Mouse (Mus musculus) heart, postnatal 0 days (tissue): ENCODE data around the gene Pcbp3. TPM values are rescaled to one million over a fixed set of nuclear protein-coding genes. Genes with fewer than 3 reads are reported as not detected.

Source experiments
- ATAC-seq: fragments of 200-750 bp; cut with Nextera tagmentation; 2 replicates; pipeline ENCODE4 v1.8.0; 2017; ENCODE audit warnings: low read depth, moderate number of reproducible peaks, moderate library complexity; ENCODE audit not compliant: insufficient read depth
- DNase-seq: peaks from one replicate; pipeline ENCODE4 v3.0.0-alpha.2; 2016; ENCODE audit warnings: low spot score
- H3K27ac ChIP-seq: fragments of 300-500 bp; sonication (generic); 2 replicates; pipeline ENCODE4 v1.5.1; 2014; ENCODE audit warnings: low read depth, mild to moderate bottlenecking
- H3K27me3 ChIP-seq: fragments of 300-500 bp; sonication (generic); 2 replicates; pipeline ENCODE4 v1.6.1; 2014; ENCODE audit warnings: low read length, mixed read lengths; ENCODE audit not compliant: control insufficient read depth, insufficient read depth
- H3K36me3 ChIP-seq: fragments of 300-500 bp; sonication (generic); replicated peaks from 2 replicates; pipeline ENCODE4 v1.6.1; 2014; ENCODE audit warnings: low read length, mixed read lengths; ENCODE audit not compliant: control insufficient read depth, insufficient read depth
- H3K4me1 ChIP-seq: fragments of 300-500 bp; sonication (generic); 2 replicates; pipeline ENCODE4 v1.6.1; 2014; ENCODE audit warnings: antibody characterized with exemption; ENCODE audit not compliant: control insufficient read depth, insufficient read depth
- H3K4me2 ChIP-seq: fragments of 300-500 bp; sonication (generic); 2 replicates; pipeline ENCODE4 v1.6.1; 2014; ENCODE audit warnings: low read depth, mild to moderate bottlenecking, low read length, moderate library complexity
- H3K4me3 ChIP-seq: fragments of 300-500 bp; sonication (generic); 2 replicates; pipeline ENCODE4 v1.5.1; 2014; ENCODE audit warnings: low read depth, low read length
- H3K9ac ChIP-seq: fragments of 300-500 bp; sonication (generic); replicated peaks from 2 replicates; pipeline ENCODE4 v1.6.1; 2014; ENCODE audit warnings: low read depth, low read length, mixed read lengths
- H3K9me3 ChIP-seq: fragments of 300-500 bp; sonication (generic); replicated peaks from 2 replicates; pipeline ENCODE4 v1.6.1; 2016; ENCODE audit warnings: low read length; ENCODE audit not compliant: control insufficient read depth
- CTCF ChIP-seq: IDR thresholded peaks from 2 replicates; pipeline ENCODE4 v1.5.1; 2016; ENCODE audit warnings: antibody characterized with exemption, control low read depth, low read depth
- EP300 ChIP-seq: IDR thresholded peaks from 2 replicates; pipeline ENCODE4 v1.6.1; 2016; ENCODE audit warnings: antibody characterized with exemption, low read depth
- WGBS: fragments of 180-500 bp; shearing (Covaris S2); extraction: QIAGEN DNeasy Blood & Tissue Kit; methylation state at CpG from one replicate; pipeline ENCODE4 v1.1.7; 2014; 5-methylcytosine and 5-hydroxymethylcytosine counted together
- polyA plus RNA-seq: library from polyadenylated mRNA; unstranded; fragments of >200 nt; fragmentation: Nextera tagmentation; extraction: Ambion mirVana; gene quantifications from 2 replicates; pipeline ENCODE4 v1.2.1, GENCODE M21; 2015
- total RNA-seq: library from RNA; depleted of rRNA; stranded (reverse); fragments of >200 nt; gene quantifications from 2 replicates; pipeline ENCODE4 v1.2.3, GENCODE M21; 2014; ENCODE audit warnings: low replicate concordance

The Pcbp3 gene
- total and polyA plus RNA-seq, 2 experiments from 2014 or later, result 5.6 to 5.9 TPM

GRCm38 (mm10) chr10:76809916-76810660 is 151.6 kb downstream of the Pcbp3 start:
- H3K27me3 ChIP-seq, result no peaks in the 10 kb centered on the region
- ATAC-seq, result no peak
- no peak overlapping the region for H3K9ac ChIP-seq
- H3K4me3 ChIP-seq, result no peak overlapping the region
- H3K27ac ChIP-seq, result no peak overlapping the region
- no peaks in the 10 kb centered on the region for H3K36me3 ChIP-seq
- WGBS, result 68% methylated on average over 7 of the region's 7 CpGs
- peaks cover 5% of the 10 kb centered on the region; the same call in 1 of the 2 replicates for H3K4me1 ChIP-seq
- H3K9me3 ChIP-seq, result no peaks in the 10 kb centered on the region
- no peak for DNase-seq
- no peak for TF ChIP-seq EP300
- no peak for TF ChIP-seq CTCF
- no peak overlapping the region for H3K4me2 ChIP-seq

- 75% methylated on average over 11 of the region's 11 CpGs for WGBS
- DNase-seq, result no peak
- Histone ChIP-seq H3K36me3 (no peaks in the 10 kb centered on the region), H3K27me3 (no peaks in the 10 kb centered on the region), H3K9ac (no peak overlapping the region), H3K9me3 (no peaks in the 10 kb centered on the region), H3K4me3 (no peak overlapping the region), H3K4me1 (0 out of 2 replicates have a peak, but pooled peaks cover 4% of the 10 kb centered on the region), H3K27ac (no peak overlapping the region), H3K4me2 (no peak overlapping the region)
- TF ChIP-seq CTCF (no peak), EP300 (no peak)
- no peak for ATAC-seq
Observed at GRCm38 (mm10) chr10:76809439-76809838, 152.2 kb downstream of the Pcbp3 start.

- Histone ChIP-seq H3K4me3 (no peak overlapping the region), H3K27ac (no peak overlapping the region), H3K4me2 (no peak overlapping the region), H3K9me3 (no peaks in the 10 kb centered on the region), H3K4me1 (0 out of 2 replicates have a peak, but pooled peaks cover 4% of the 10 kb centered on the region), H3K36me3 (no peaks in the 10 kb centered on the region), H3K27me3 (no peaks in the 10 kb centered on the region), H3K9ac (no peak overlapping the region)
- TF ChIP-seq CTCF, result no peak
- no peak for TF ChIP-seq EP300
- ATAC-seq (no peak), DNase-seq (peak; percentile 12)
- WGBS, result 66% methylated on average over 10 of the region's 10 CpGs
Observed at GRCm38 (mm10) chr10:76808446-76809400, 153.0 kb downstream of the Pcbp3 start.

GRCm38 (mm10) chr10:76802500-76802885 is 159.2 kb downstream of the Pcbp3 start:
- TF ChIP-seq CTCF, result no peak
- TF ChIP-seq EP300, result no peak
- H3K9me3 ChIP-seq, result no peaks in the 10 kb centered on the region
- H3K27me3 ChIP-seq, result no peaks in the 10 kb centered on the region
- no peak for ATAC-seq
- no peak overlapping the region for H3K4me2 ChIP-seq
- no peaks in the 10 kb centered on the region for H3K36me3 ChIP-seq
- WGBS, result 79% methylated on average over 4 of the region's 4 CpGs
- H3K27ac ChIP-seq, result no peak overlapping the region
- H3K4me1 ChIP-seq, result 0 out of 2 replicates have a peak, but pooled peaks cover 7% of the 10 kb centered on the region
- no peak overlapping the region for H3K9ac ChIP-seq
- no peak for DNase-seq
- no peak overlapping the region for H3K4me3 ChIP-seq

GRCm38 (mm10) chr10:76801841-76802499 is 159.7 kb downstream of the Pcbp3 start:
- ATAC-seq, result 0 out of 2 replicates have a peak, but pooled peaks have one; percentile 7
- DNase-seq, result no peak
- Histone ChIP-seq H3K4me2 (no peak overlapping the region), H3K4me1 (0 out of 2 replicates have a peak, but pooled peaks cover 7% of the 10 kb centered on the region), H3K36me3 (no peaks in the 10 kb centered on the region), H3K27ac (no peak overlapping the region), H3K9me3 (no peaks in the 10 kb centered on the region), H3K4me3 (no peak overlapping the region), H3K9ac (no peak overlapping the region), H3K27me3 (no peaks in the 10 kb centered on the region)
- TF ChIP-seq EP300 (no peak), CTCF (no peak)
- WGBS, result 65% methylated on average over 6 of the region's 6 CpGs
